Mouse (Mus musculus) c-Kit-positive CD71-positive TER-119-positive erythroid progenitor cells, embryonic 14.5 days (primary cell): ENCODE measurements around the gene Olfr1155.

Source experiments
- DNase-seq: peaks from one replicate; pipeline ENCODE4 v3.0.0-alpha.2; 2013; ENCODE audit warnings: low spot score

The Olfr1155 gene

GRCm38 (mm10) chr2:87945037-87945436 is at the start of gene Olfr1155:
Gene Olfr1155 (minus strand): TSS chr2:87945137.
- no peak for DNase-seq

GRCm38 (mm10) chr2:87989813-87990212 is 44.9 kb upstream of the Olfr1155 start, which contains the start of gene Olfr1158:
Gene Olfr1158 (plus strand): TSS chr2:87990113.
- no peak for DNase-seq

GRCm38 (mm10) chr2:87974563-87974962 is 29.6 kb upstream of the Olfr1155 start, which contains the start of gene Olfr74:
Gene Olfr74 (minus strand): TSS chr2:87974663.
- DNase-seq: no peak

DNA sequence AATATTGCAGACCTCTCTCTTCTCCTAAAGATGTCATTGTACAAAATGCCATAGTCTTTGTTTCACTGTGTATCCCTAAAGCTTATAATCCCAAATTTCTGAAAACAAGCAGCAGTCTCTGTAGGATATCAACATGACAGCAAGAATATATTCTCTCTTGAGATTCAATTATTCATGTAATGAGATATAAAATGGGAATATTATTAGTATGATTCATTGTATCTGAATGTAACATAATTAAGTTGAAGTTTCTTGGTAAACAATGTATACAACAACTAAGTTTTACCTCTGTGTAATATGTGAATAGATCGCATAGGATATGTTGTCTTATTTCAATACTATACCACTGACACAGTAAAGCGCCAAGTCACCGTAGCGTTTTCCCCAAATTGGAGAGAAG is 23.3 kb upstream of the Olfr1155 start, which contains the start of gene Olfr1157:
Olfr1157 (minus strand) TSS at position 101 of the 400 bp plus-strand sequence.
- no peak for DNase-seq

- DNase-seq: no peak
Observed at GRCm38 (mm10) chr2:87953000-87953399, 8.1 kb upstream of the Olfr1155 start, which contains the start of gene Olfr1156. Gene Olfr1156 (minus strand): TSS chr2:87953100.

- no peak for DNase-seq
Observed at GRCm38 (mm10) chr2:87905066-87905465, 39.9 kb downstream of the Olfr1155 start, which contains the start of gene Olfr1154. Gene Olfr1154 (minus strand): TSS chr2:87905166.

- DNase-seq: no peak
Observed at GRCm38 (mm10) chr2:87894662-87895061, 50.3 kb downstream of the Olfr1155 start, which contains the start of gene Olfr1153. Gene Olfr1153 (plus strand): TSS chr2:87894962.
